Mouse (Mus musculus) CH12.LX (cell line): ENCODE data around the gene Rsph6a. TPM values are rescaled to one million over a fixed set of nuclear protein-coding genes. Genes with fewer than 3 reads are reported as not detected.

Experiments
- DNase-seq: peaks from one replicate; pipeline ENCODE4 v3.0.0-alpha.2; 2013; ENCODE audit errors: extremely low read depth
- H3K27ac ChIP-seq: 2 replicates; pipeline ENCODE4 v1.5.1; 2012; ENCODE audit warnings: low read depth, mild to moderate bottlenecking, control low read depth, moderate library complexity; ENCODE audit not compliant: insufficient read depth
- H3K27me3 ChIP-seq: replicated peaks from 2 replicates; pipeline ENCODE3; 2012; ENCODE audit warnings: inconsistent platforms
- H3K36me3 ChIP-seq, 2 experiments: replicated peaks in 1 of 2; 2 replicates each; pipeline versions ENCODE3 to v1.6.1; 2012; ENCODE audit warnings: inconsistent platforms in 1 of 2, low read length in 1 of 2, mild to moderate bottlenecking in 1 of 2, mixed read lengths in 1 of 2, moderate library complexity in 1 of 2; ENCODE audit not compliant: control insufficient read depth in 1 of 2, insufficient read depth in 1 of 2
- H3K4me1 ChIP-seq, 2 experiments: 2 replicates each; pipeline ENCODE4 v1.6.1; 2012; ENCODE audit warnings: inconsistent platforms in 1 of 2, moderate library complexity in 1 of 2; ENCODE audit not compliant: insufficient read depth in 2 of 2, control insufficient read depth in 1 of 2
- H3K4me2 ChIP-seq: 2 replicates; pipeline ENCODE4 v1.6.1; 2012; ENCODE audit warnings: low read depth, mild to moderate bottlenecking, control low read depth; ENCODE audit not compliant: poor library complexity, insufficient read depth, severe bottlenecking
- H3K4me3 ChIP-seq, 3 experiments: fragments of 150-350 bp in 1 of 3; sonication (generic) in 1 of 3; replicated peaks in 1 of 3; 2 replicates each; pipeline versions ENCODE3 to v1.5.1; 2011 to 2012; ENCODE audit warnings: low read depth in 2 of 3, low read length in 2 of 3, mild to moderate bottlenecking in 2 of 3, moderate library complexity in 2 of 3, control low read depth in 1 of 3, improper control_type of control experiment in 1 of 3, inconsistent platforms in 1 of 3, mixed read lengths in 1 of 3; ENCODE audit not compliant: poor library complexity in 1 of 3
- H3K79me2 ChIP-seq: replicated peaks from 2 replicates; pipeline ENCODE4 v1.6.1; 2012; ENCODE audit warnings: mild to moderate bottlenecking, moderate library complexity; ENCODE audit not compliant: control insufficient read depth, poor library complexity, insufficient read depth, severe bottlenecking; ENCODE audit errors: extremely low read depth
- H3K9ac ChIP-seq: 2 replicates; pipeline ENCODE4 v1.6.1; 2012; ENCODE audit warnings: low read depth, mild to moderate bottlenecking, control low read depth, moderate library complexity; ENCODE audit not compliant: insufficient read depth
- H3K9me3 ChIP-seq: replicated peaks from 2 replicates; pipeline ENCODE3; 2012; ENCODE audit warnings: low read length, inconsistent platforms, mixed read lengths
- BHLHE40 ChIP-seq: IDR thresholded peaks from 2 replicates; pipeline ENCODE4 v1.6.1; 2011; ENCODE audit warnings: mild to moderate bottlenecking, low read depth, low read length, improper control_type of control experiment
- CHD2 ChIP-seq: IDR thresholded peaks from 2 replicates; pipeline ENCODE4 v1.6.1; 2011; ENCODE audit warnings: low read length, improper control_type of control experiment
- CTCF ChIP-seq, 2 experiments: IDR thresholded peaks in 1 of 2; conservative IDR thresholded peaks in 1 of 2; 2 replicates each; pipeline ENCODE4 v1.5.1; 2011 to 2012; ENCODE audit warnings: low read depth in 2 of 2, low read length in 2 of 2, improper control_type of control experiment in 1 of 2, inconsistent platforms in 1 of 2, mild to moderate bottlenecking in 1 of 2, moderate library complexity in 1 of 2
- EP300 ChIP-seq: IDR thresholded peaks from 2 replicates; pipeline ENCODE4 v1.6.1; 2011; ENCODE audit warnings: low read length, improper control_type of control experiment
- ETS1 ChIP-seq: conservative IDR thresholded peaks from 2 replicates; pipeline ENCODE4 v1.6.1; 2012; ENCODE audit warnings: low read depth, mild to moderate bottlenecking, inconsistent platforms, low read length, improper control_type of control experiment, moderate library complexity
- IRF4 ChIP-seq: IDR thresholded peaks from 2 replicates; pipeline ENCODE4 v1.6.1; 2014; ENCODE audit warnings: low read depth, mild to moderate bottlenecking, inconsistent platforms, low read length, improper control_type of control experiment
- JUND ChIP-seq: conservative IDR thresholded peaks from 2 replicates; pipeline ENCODE4 v1.6.1; 2011; ENCODE audit warnings: low read depth, low read length, improper control_type of control experiment
- MAX ChIP-seq: IDR thresholded peaks from 2 replicates; pipeline ENCODE4 v1.6.1; 2011; ENCODE audit warnings: low read length, improper control_type of control experiment
- NELFE ChIP-seq: IDR thresholded peaks from 2 replicates; pipeline ENCODE4 v1.6.1; 2011; ENCODE audit warnings: low read depth, low read length, improper control_type of control experiment
- PAX5 ChIP-seq: IDR thresholded peaks from 2 replicates; pipeline ENCODE4 v1.6.1; 2012; ENCODE audit warnings: low read length, inconsistent platforms, mixed read lengths
- POLR2AphosphoS2 ChIP-seq: IDR thresholded peaks from 2 replicates; pipeline ENCODE4 v1.6.1; 2011; ENCODE audit warnings: low read depth, low read length, improper control_type of control experiment
- RAD21 ChIP-seq: IDR thresholded peaks from 2 replicates; pipeline ENCODE4 v1.6.1; 2011; ENCODE audit warnings: low read depth, mild to moderate bottlenecking, low read length, improper control_type of control experiment, moderate library complexity
- SIN3A ChIP-seq: IDR thresholded peaks from 2 replicates; pipeline ENCODE4 v1.6.1; 2012; ENCODE audit warnings: low read length, improper control_type of control experiment, inconsistent platforms
- SMC3 ChIP-seq: IDR thresholded peaks from 2 replicates; pipeline ENCODE4 v1.6.1; 2011; ENCODE audit warnings: low read depth, low read length, improper control_type of control experiment
- UBTF ChIP-seq: IDR thresholded peaks from 2 replicates; pipeline ENCODE4 v1.6.1; 2012; ENCODE audit warnings: low read depth, mild to moderate bottlenecking, inconsistent platforms, low read length, improper control_type of control experiment, moderate library complexity
- USF1 ChIP-seq: IDR thresholded peaks from 2 replicates; pipeline ENCODE4 v1.6.1; 2014; ENCODE audit warnings: low read depth, mild to moderate bottlenecking, inconsistent platforms, low read length, improper control_type of control experiment
- ZKSCAN1 ChIP-seq: IDR thresholded peaks from 2 replicates; pipeline ENCODE4 v1.6.1; 2012; ENCODE audit warnings: low read depth, inconsistent platforms, low read length, improper control_type of control experiment, borderline replicate concordance
- ZMIZ1 ChIP-seq: IDR thresholded peaks from 2 replicates; pipeline ENCODE4 v1.6.1; 2012; ENCODE audit warnings: low read depth, mild to moderate bottlenecking, inconsistent platforms, low read length, improper control_type of control experiment
- ZNF384 ChIP-seq: IDR thresholded peaks from 2 replicates; pipeline ENCODE4 v1.6.1; 2012; ENCODE audit warnings: low read depth, low read length, improper control_type of control experiment, inconsistent platforms
- dilution Hi-C: fragments of 300-500 bp; cut with MboI; formaldehyde crosslinking; loops from 2 replicates; pipeline ENCODE4 v1.14.3; 2020; ENCODE audit warnings: low sequenced_read_pairs; ENCODE audit not compliant: extremely low pct_unique_long_range_greater_than_20kb, extremely low pct_ligation_motif_present
- in situ Hi-C: fragments of 300-500 bp; cut with MboI; formaldehyde crosslinking; loops from 3 replicates; pipeline ENCODE4 v1.14.3; 2019; ENCODE audit warnings: low sequenced_read_pairs, low pct_ligation_motif_present, low pct_unique_long_range_greater_than_20kb, mixed read lengths
- polyA plus RNA-seq: library from polyadenylated mRNA; unstranded; fragments of >175 nt; gene quantifications from 2 replicates; pipeline ENCODE4 v1.2.1, GENCODE M21; 2012; ENCODE audit warnings: low read depth; ENCODE audit not compliant: insufficient read length
- total RNA-seq, 2 experiments: library from RNA; depleted of rRNA; stranded (reverse); fragments of 300-350 nt in 1 of 2; fragments of >200 nt in 1 of 2; gene quantifications; 2 replicates each; pipeline ENCODE4 v1.2.3; 2012 to 2014

The Rsph6a gene
- total and polyA plus RNA-seq, 3 experiments: 0.25 TPM; not detected in 2

DNA sequence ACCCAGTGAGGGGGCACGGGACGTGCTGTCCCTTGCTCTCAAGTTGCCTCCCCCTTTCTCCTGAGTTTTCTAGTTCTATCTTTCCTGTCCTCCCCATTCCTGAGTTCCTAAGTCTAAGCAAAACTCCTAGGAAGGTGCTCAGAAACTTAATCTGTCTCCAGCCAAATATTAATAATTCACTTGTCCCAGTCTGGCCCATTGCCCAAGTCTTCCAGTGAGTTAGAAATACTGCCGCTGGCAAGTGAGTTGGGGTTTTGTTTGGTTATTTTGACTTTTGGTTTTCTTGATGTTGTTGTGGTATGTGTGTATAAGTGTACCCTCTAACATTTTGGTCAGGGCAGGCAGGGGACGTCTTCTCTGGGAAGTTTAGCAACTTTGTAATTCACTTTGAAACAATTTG, 67.2 kb downstream of the Rsph6a start:
- no peak overlapping the region for H3K4me2 ChIP-seq
- dilution Hi-C loops (no loop called here), in situ Hi-C loops (no loop called here)
- DNase-seq: no peak
- no peaks in the 10 kb centered on the region for H3K27me3 ChIP-seq
- H3K27ac ChIP-seq: no peak overlapping the region
- H3K9me3 ChIP-seq: peaks cover 8% of the 10 kb centered on the region
- TF ChIP-seq POLR2AphosphoS2 (no peak), CHD2 (no peak), ZKSCAN1 (no peak), ZNF384 (no peak), NELFE (no peak), MAX (no peak), ETS1 (no peak), BHLHE40 (no peak), CTCF (conservative IDR thresholded peaks at IDR 0.05 in 1 of 2, IDR thresholded peaks at IDR 0.05 in 1 of 2; ENCODE audit: low read depth in 2 of 2, low read length in 2 of 2) (no peak), ZMIZ1 (no peak), JUND (no peak), PAX5 (no peak), SIN3A (no peak), UBTF (no peak), IRF4 (no peak), RAD21 (no peak), EP300 (no peak), SMC3 (no peak), USF1 (no peak)
- H3K4me1 ChIP-seq: peaks cover 9 to 16% of the 10 kb centered on the region in 2 experiments; a peak in 3 of 4 replicates
- H3K4me3 ChIP-seq: no peak overlapping the region
- H3K79me2 ChIP-seq: peaks cover 21% of the 10 kb centered on the region
- H3K9ac ChIP-seq: no peak overlapping the region
- H3K36me3 ChIP-seq: peaks cover 5 to 29% of the 10 kb centered on the region in 2 experiments

Other genes with a start within 250 kb of the Rsph6a start
Only the 20 nearest of the 24 such genes appear.
- not detected in 2 replicates for gene Mill2, start 214.7 kb upstream of the Rsph6a start, total RNA-seq (2012; rRNA removed)
- not detected in 2 replicates for gene Mill2, start 214.7 kb upstream of the Rsph6a start, total RNA-seq (2014; rRNA removed)
- gene Mill2, start 214.7 kb upstream of the Rsph6a start, polyA plus RNA-seq: not detected in 2 replicates
- gene Pglyrp1, start 183.4 kb upstream of the Rsph6a start, total RNA-seq (2012; rRNA removed): 0.25 and 0.51 TPM in 2 replicates
- gene Pglyrp1, start 183.4 kb upstream of the Rsph6a start, total RNA-seq (2014; rRNA removed): 0.45 TPM in 1 of 2 replicates, not detected in the other
- 3.8 and 4.7 TPM in 2 replicates for gene Pglyrp1, start 183.4 kb upstream of the Rsph6a start, polyA plus RNA-seq
- 16.3 and 17.4 TPM in 2 replicates for gene Ccdc61, start 144.3 kb upstream of the Rsph6a start, total RNA-seq (2012; rRNA removed)
- 11.7 and 11.9 TPM in 2 replicates for gene Ccdc61, start 144.3 kb upstream of the Rsph6a start, total RNA-seq (2014; rRNA removed)
- 13.2 and 27.3 TPM in 2 replicates for gene Ccdc61, start 144.3 kb upstream of the Rsph6a start, polyA plus RNA-seq
- gene Nova2, start 128.8 kb upstream of the Rsph6a start, total RNA-seq (2012; rRNA removed): 0.04 TPM in 2 replicates
- not detected in 2 replicates for gene Nova2, start 128.8 kb upstream of the Rsph6a start, total RNA-seq (2014; rRNA removed)
- gene Nova2, start 128.8 kb upstream of the Rsph6a start, polyA plus RNA-seq: not detected in 2 replicates
- gene Nanos2, start 67.3 kb upstream of the Rsph6a start, total RNA-seq (2012; rRNA removed): not detected in 2 replicates
- gene Nanos2, start 67.3 kb upstream of the Rsph6a start, total RNA-seq (2014; rRNA removed): not detected in 2 replicates
- not detected in 2 replicates for gene Nanos2, start 67.3 kb upstream of the Rsph6a start, polyA plus RNA-seq
- 2.5 and 2.8 TPM in 2 replicates for gene Mypop, start 63.4 kb upstream of the Rsph6a start, total RNA-seq (2012; rRNA removed)
- 1.2 and 1.3 TPM in 2 replicates for gene Mypop, start 63.4 kb upstream of the Rsph6a start, total RNA-seq (2014; rRNA removed)
- 4.1 and 4.7 TPM in 2 replicates for gene Mypop, start 63.4 kb upstream of the Rsph6a start, polyA plus RNA-seq
- gene Irf2bp1, start 50.6 kb upstream of the Rsph6a start, total RNA-seq (2012; rRNA removed): 11.8 and 12.8 TPM in 2 replicates
- gene Irf2bp1, start 50.6 kb upstream of the Rsph6a start, total RNA-seq (2014; rRNA removed): 3.7 and 4.9 TPM in 2 replicates
- gene Irf2bp1, start 50.6 kb upstream of the Rsph6a start, polyA plus RNA-seq: 6.6 and 7.1 TPM in 2 replicates
- 0.08 TPM in 1 of 2 replicates, not detected in the other for gene Foxa3, start 31.2 kb upstream of the Rsph6a start, total RNA-seq (2012; rRNA removed)
- not detected in 2 replicates for gene Foxa3, start 31.2 kb upstream of the Rsph6a start, total RNA-seq (2014; rRNA removed)
- not detected in 2 replicates for gene Foxa3, start 31.2 kb upstream of the Rsph6a start, polyA plus RNA-seq
- 129 and 141 TPM in 2 replicates for gene Sympk, start 30.3 kb upstream of the Rsph6a start, total RNA-seq (2012; rRNA removed)
- 42.0 and 43.7 TPM in 2 replicates for gene Sympk, start 30.3 kb upstream of the Rsph6a start, total RNA-seq (2014; rRNA removed)
- gene Sympk, start 30.3 kb upstream of the Rsph6a start, polyA plus RNA-seq: 97.4 and 111 TPM in 2 replicates
- not detected in 2 replicates for gene Dmwd, start 21.5 kb downstream of the Rsph6a start, total RNA-seq (2012; rRNA removed)
- gene Dmwd, start 21.5 kb downstream of the Rsph6a start, total RNA-seq (2014; rRNA removed): not detected in 2 replicates
- not detected in 2 replicates for gene Dmwd, start 21.5 kb downstream of the Rsph6a start, polyA plus RNA-seq
- gene Dmpk, start 29.2 kb downstream of the Rsph6a start, total RNA-seq (2012; rRNA removed): 0.17 and 0.30 TPM in 2 replicates
- gene Dmpk, start 29.2 kb downstream of the Rsph6a start, total RNA-seq (2014; rRNA removed): 0.36 TPM in 1 of 2 replicates, not detected in the other
- 0.27 and 0.56 TPM in 2 replicates for gene Dmpk, start 29.2 kb downstream of the Rsph6a start, polyA plus RNA-seq
- 1.3 and 1.8 TPM in 2 replicates for gene Six5, start 39.9 kb downstream of the Rsph6a start, total RNA-seq (2012; rRNA removed)
- 0.16 TPM in 2 replicates for gene Six5, start 39.9 kb downstream of the Rsph6a start, total RNA-seq (2014; rRNA removed)
- gene Six5, start 39.9 kb downstream of the Rsph6a start, polyA plus RNA-seq: 0.25 and 0.33 TPM in 2 replicates
- 0.08 TPM in 1 of 2 replicates, not detected in the other for gene Gm4969, start 63.7 kb downstream of the Rsph6a start, total RNA-seq (2012; rRNA removed)
- not detected in 2 replicates for gene Gm4969, start 63.7 kb downstream of the Rsph6a start, total RNA-seq (2014; rRNA removed)
- gene Gm4969, start 63.7 kb downstream of the Rsph6a start, polyA plus RNA-seq: not detected in 2 replicates
- gene Fbxo46, start 65.2 kb downstream of the Rsph6a start, total RNA-seq (2012; rRNA removed): 11.6 and 12.5 TPM in 2 replicates
- gene Fbxo46, start 65.2 kb downstream of the Rsph6a start, total RNA-seq (2014; rRNA removed): 3.5 and 4.0 TPM in 2 replicates
- gene Fbxo46, start 65.2 kb downstream of the Rsph6a start, polyA plus RNA-seq: 4.8 and 6.1 TPM in 2 replicates
- 9.3 and 9.8 TPM in 2 replicates for gene Qpctl, start 94.6 kb downstream of the Rsph6a start, total RNA-seq (2012; rRNA removed)
- 5.1 and 5.2 TPM in 2 replicates for gene Qpctl, start 94.6 kb downstream of the Rsph6a start, total RNA-seq (2014; rRNA removed)
- 9.2 and 9.6 TPM in 2 replicates for gene Qpctl, start 94.6 kb downstream of the Rsph6a start, polyA plus RNA-seq
- 348 and 408 TPM in 2 replicates for gene Snrpd2, start 95.0 kb downstream of the Rsph6a start, total RNA-seq (2012; rRNA removed)
- gene Snrpd2, start 95.0 kb downstream of the Rsph6a start, total RNA-seq (2014; rRNA removed): 178 and 213 TPM in 2 replicates
- 177 and 193 TPM in 2 replicates for gene Snrpd2, start 95.0 kb downstream of the Rsph6a start, polyA plus RNA-seq
- 0.04 TPM in 1 of 2 replicates, not detected in the other for gene Gipr, start 111.4 kb downstream of the Rsph6a start, total RNA-seq (2012; rRNA removed)
- gene Gipr, start 111.4 kb downstream of the Rsph6a start, total RNA-seq (2014; rRNA removed): not detected in 2 replicates
- 0.11 and 0.12 TPM in 2 replicates for gene Gipr, start 111.4 kb downstream of the Rsph6a start, polyA plus RNA-seq
- 32.4 and 52.4 TPM in 2 replicates for gene Eml2, start 121.7 kb downstream of the Rsph6a start, total RNA-seq (2012; rRNA removed)
- 12.3 and 15.6 TPM in 2 replicates for gene Eml2, start 121.7 kb downstream of the Rsph6a start, total RNA-seq (2014; rRNA removed)
- 29.1 and 30.8 TPM in 2 replicates for gene Eml2, start 121.7 kb downstream of the Rsph6a start, polyA plus RNA-seq
- gene Gpr4, start 157.8 kb downstream of the Rsph6a start, total RNA-seq (2012; rRNA removed): 0.04 and 0.08 TPM in 2 replicates
- gene Gpr4, start 157.8 kb downstream of the Rsph6a start, total RNA-seq (2014; rRNA removed): not detected in 2 replicates
- gene Gpr4, start 157.8 kb downstream of the Rsph6a start, polyA plus RNA-seq: 0.14 and 0.31 TPM in 2 replicates
- 11.9 and 15.7 TPM in 2 replicates for gene Opa3, start 173.6 kb downstream of the Rsph6a start, total RNA-seq (2012; rRNA removed)
- 8.6 and 9.4 TPM in 2 replicates for gene Opa3, start 173.6 kb downstream of the Rsph6a start, total RNA-seq (2014; rRNA removed)
- gene Opa3, start 173.6 kb downstream of the Rsph6a start, polyA plus RNA-seq: 20.0 and 21.2 TPM in 2 replicates